Mouse (Mus musculus): ENCODE data around the gene Fezf2. TPM values are rescaled to one million over a fixed set of nuclear protein-coding genes. Genes with fewer than 3 reads are reported as not detected.

Fezf2 gene
- 16.5 and 79.1 TPM in 2 replicates for polyA plus RNA-seq (2012; rRNA removed)

GRCm38 (mm10) chr14:12348089-12348488 is at the start of gene Fezf2:
TSS of gene Fezf2 (minus strand) at chr14:12348189.
- peak; percentile 75 for DNase-seq (ENCODE audit: low read depth)
- TF ChIP-seq CTCF (IDR thresholded peaks at IDR 0.05; ENCODE audit: borderline replicate concordance, extremely low read depth, insufficient read depth, insufficient read length) (no peak), POLR2A (IDR thresholded peaks at IDR 0.05; ENCODE audit: borderline replicate concordance, extremely low read depth, insufficient read depth, insufficient read length, poor library complexity, severe bottlenecking) (no peak)

- no peak for DNase-seq (ENCODE audit: low read depth)
- TF ChIP-seq CTCF (IDR thresholded peaks at IDR 0.05; ENCODE audit: borderline replicate concordance, extremely low read depth, insufficient read depth, insufficient read length) (peak; percentile 37; the same call in 1 of the 2 replicates), POLR2A (IDR thresholded peaks at IDR 0.05; ENCODE audit: borderline replicate concordance, extremely low read depth, insufficient read depth, insufficient read length, poor library complexity, severe bottlenecking) (no peak)
Observed at GRCm38 (mm10) chr14:12397561-12397960, 49.6 kb upstream of the Fezf2 start.

- TF ChIP-seq CTCF (IDR thresholded peaks at IDR 0.05; ENCODE audit: borderline replicate concordance, extremely low read depth, insufficient read depth, insufficient read length) = no peak
- no peak for TF ChIP-seq POLR2A (IDR thresholded peaks at IDR 0.05; ENCODE audit: borderline replicate concordance, extremely low read depth, insufficient read depth, insufficient read length, poor library complexity, severe bottlenecking)
- peak; percentile 85 for DNase-seq (ENCODE audit: low read depth)
Observed at GRCm38 (mm10) chr14:12394318-12394717, 46.3 kb upstream of the Fezf2 start.

- DNase-seq (ENCODE audit: low read depth) = peak; percentile 98
- no peak for TF ChIP-seq POLR2A (IDR thresholded peaks at IDR 0.05; ENCODE audit: borderline replicate concordance, extremely low read depth, insufficient read depth, insufficient read length, poor library complexity, severe bottlenecking)
- no peak for TF ChIP-seq CTCF (IDR thresholded peaks at IDR 0.05; ENCODE audit: borderline replicate concordance, extremely low read depth, insufficient read depth, insufficient read length)
Observed at GRCm38 (mm10) chr14:12393271-12393861, 45.4 kb upstream of the Fezf2 start.

- DNase-seq (ENCODE audit: low read depth) = peak; percentile 92
- TF ChIP-seq POLR2A (IDR thresholded peaks at IDR 0.05; ENCODE audit: borderline replicate concordance, extremely low read depth, insufficient read depth, insufficient read length, poor library complexity, severe bottlenecking) = no peak
- TF ChIP-seq CTCF (IDR thresholded peaks at IDR 0.05; ENCODE audit: borderline replicate concordance, extremely low read depth, insufficient read depth, insufficient read length) = no peak
Observed at GRCm38 (mm10) chr14:12391167-12391566, 43.2 kb upstream of the Fezf2 start.

GRCm38 (mm10) chr14:12388806-12389436 is 40.9 kb upstream of the Fezf2 start:
- TF ChIP-seq POLR2A (IDR thresholded peaks at IDR 0.05; ENCODE audit: borderline replicate concordance, extremely low read depth, insufficient read depth, insufficient read length, poor library complexity, severe bottlenecking) = no peak
- DNase-seq (ENCODE audit: low read depth) = peak; percentile 96

- DNase-seq (ENCODE audit: low read depth) = peak; percentile 72
- TF ChIP-seq POLR2A (IDR thresholded peaks at IDR 0.05; ENCODE audit: borderline replicate concordance, extremely low read depth, insufficient read depth, insufficient read length, poor library complexity, severe bottlenecking) (no peak), CTCF (IDR thresholded peaks at IDR 0.05; ENCODE audit: borderline replicate concordance, extremely low read depth, insufficient read depth, insufficient read length) (no peak)
Observed at GRCm38 (mm10) chr14:12388192-12388795, 40.3 kb upstream of the Fezf2 start.

- no peak for TF ChIP-seq CTCF (IDR thresholded peaks at IDR 0.05; ENCODE audit: borderline replicate concordance, extremely low read depth, insufficient read depth, insufficient read length)
- no peak for TF ChIP-seq POLR2A (IDR thresholded peaks at IDR 0.05; ENCODE audit: borderline replicate concordance, extremely low read depth, insufficient read depth, insufficient read length, poor library complexity, severe bottlenecking)
- DNase-seq (ENCODE audit: low read depth) = peak; percentile 25
Observed at GRCm38 (mm10) chr14:12387176-12387575, 39.2 kb upstream of the Fezf2 start.

GRCm38 (mm10) chr14:12377883-12378282 is 29.9 kb upstream of the Fezf2 start:
- peak; percentile 43 for DNase-seq (ENCODE audit: low read depth)
- TF ChIP-seq CTCF (IDR thresholded peaks at IDR 0.05; ENCODE audit: borderline replicate concordance, extremely low read depth, insufficient read depth, insufficient read length) = no peak
- no peak for TF ChIP-seq POLR2A (IDR thresholded peaks at IDR 0.05; ENCODE audit: borderline replicate concordance, extremely low read depth, insufficient read depth, insufficient read length, poor library complexity, severe bottlenecking)

- TF ChIP-seq CTCF (IDR thresholded peaks at IDR 0.05; ENCODE audit: borderline replicate concordance, extremely low read depth, insufficient read depth, insufficient read length) = no peak
- no peak for TF ChIP-seq POLR2A (IDR thresholded peaks at IDR 0.05; ENCODE audit: borderline replicate concordance, extremely low read depth, insufficient read depth, insufficient read length, poor library complexity, severe bottlenecking)
Observed at GRCm38 (mm10) chr14:12377289-12377688, 29.3 kb upstream of the Fezf2 start.

GRCm38 (mm10) chr14:12375451-12375850 is 27.5 kb upstream of the Fezf2 start:
- no peak for TF ChIP-seq POLR2A (IDR thresholded peaks at IDR 0.05; ENCODE audit: borderline replicate concordance, extremely low read depth, insufficient read depth, insufficient read length, poor library complexity, severe bottlenecking)
- DNase-seq (ENCODE audit: low read depth) = peak; percentile 58

More at GRCm38 (mm10) chr14:12377289-12377688, 29.3 kb upstream of the Fezf2 start:
- DNase-seq (ENCODE audit: low read depth) = peak; percentile 39
